Mouse (Mus musculus) monocyte, adult 2 months (primary cell): ENCODE data around the gene Mill2.

Experiments
- DNase-seq, 2 experiments: peaks; one replicate each; pipeline ENCODE4 v3.0.0; 2022; ENCODE audit warnings: low spot score in 2 of 2, low read depth in 1 of 2

The Mill2 gene

GRCm38 (mm10) chr7:18873253-18873652 lies 33.5 kb downstream of the Mill2 start:
- DNase-seq: no peak

GRCm38 (mm10) chr7:18875372-18875771 lies 35.6 kb downstream of the Mill2 start:
- DNase-seq: no peak

DNA sequence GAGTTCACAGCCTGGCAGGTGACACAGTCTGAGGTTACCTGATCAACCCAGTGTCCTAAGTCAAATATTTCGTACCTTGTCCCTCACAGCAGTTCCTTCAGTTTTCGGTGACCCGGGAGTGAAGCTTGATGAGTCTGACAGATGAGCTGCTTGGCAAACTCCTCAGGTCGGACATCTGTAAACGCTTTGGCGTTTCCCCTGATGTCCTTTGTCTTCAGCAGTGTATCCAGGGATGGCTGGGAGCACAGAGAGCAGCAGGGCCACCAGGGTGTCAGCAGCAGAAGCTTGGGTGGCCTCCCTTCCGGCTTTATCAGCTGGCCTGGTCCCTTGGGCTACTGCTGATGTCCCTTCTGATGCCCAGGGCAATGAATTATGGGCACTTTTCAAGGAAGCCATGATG lies 38.9 kb downstream of the Mill2 start:
- no peak for DNase-seq

GRCm38 (mm10) chr7:18883991-18884744 lies 44.4 kb downstream of the Mill2 start:
- peak in 1 of 2 experiments; percentile 16 for DNase-seq

DNA sequence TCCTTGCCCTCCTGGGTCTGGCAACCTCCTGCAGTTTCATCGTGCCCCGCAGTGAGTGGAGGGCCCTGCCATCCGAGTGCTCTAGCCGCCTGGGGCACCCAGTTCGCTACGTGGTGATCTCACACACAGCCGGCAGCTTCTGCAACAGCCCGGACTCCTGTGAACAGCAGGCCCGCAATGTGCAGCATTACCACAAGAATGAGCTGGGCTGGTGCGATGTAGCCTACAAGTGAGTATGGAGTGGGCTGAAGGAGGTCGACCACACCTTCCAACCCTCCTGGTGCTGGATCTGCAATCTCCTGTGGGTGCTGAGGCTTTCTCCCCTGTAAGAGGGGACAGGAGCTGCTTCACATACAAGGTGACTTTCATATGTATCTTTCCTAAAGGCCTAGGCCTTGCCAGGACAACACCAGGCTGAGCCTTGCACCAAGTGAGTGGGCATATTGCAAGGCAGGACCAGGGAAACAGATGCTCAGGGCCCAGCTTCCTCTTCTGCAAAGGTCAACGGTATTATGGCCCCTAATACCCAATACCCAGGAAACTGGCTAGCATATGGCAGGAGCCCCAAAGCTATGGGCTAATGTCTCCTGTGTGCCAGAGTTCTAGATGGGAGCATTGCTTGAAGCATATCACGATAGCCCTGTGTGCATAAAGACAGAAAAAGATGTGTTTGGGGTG lies 45.1 kb downstream of the Mill2 start:
- DNase-seq: no peak

- no peak for DNase-seq
Observed at GRCm38 (mm10) chr7:18886963-18887362, 47.2 kb downstream of the Mill2 start.

DNA sequence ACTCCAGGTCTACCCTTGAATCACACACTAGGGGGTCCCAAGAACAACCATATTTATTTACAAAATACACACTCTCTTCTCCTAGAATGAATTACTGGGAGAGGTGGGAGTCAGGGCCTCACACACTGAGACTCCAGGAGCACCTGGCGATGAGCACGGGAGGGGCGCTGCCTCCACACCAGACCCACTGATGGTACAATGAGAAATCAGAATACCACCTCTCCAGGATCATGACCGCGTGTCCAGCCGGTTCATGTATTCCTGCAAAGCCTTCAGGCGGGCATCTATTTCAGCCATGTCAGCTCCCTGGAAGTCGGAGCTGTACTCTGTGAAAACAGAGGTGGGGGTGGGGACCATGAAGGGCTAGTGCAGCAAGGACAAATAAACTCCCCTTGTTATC lies 51.1 kb downstream of the Mill2 start:
- no peak for DNase-seq

- peak in 1 of 2 experiments; percentile 51 for DNase-seq
Observed at GRCm38 (mm10) chr7:18891872-18892599, 52.3 kb downstream of the Mill2 start.

- DNase-seq: no peak
Observed at GRCm38 (mm10) chr7:18893009-18893408, 53.2 kb downstream of the Mill2 start.

DNA sequence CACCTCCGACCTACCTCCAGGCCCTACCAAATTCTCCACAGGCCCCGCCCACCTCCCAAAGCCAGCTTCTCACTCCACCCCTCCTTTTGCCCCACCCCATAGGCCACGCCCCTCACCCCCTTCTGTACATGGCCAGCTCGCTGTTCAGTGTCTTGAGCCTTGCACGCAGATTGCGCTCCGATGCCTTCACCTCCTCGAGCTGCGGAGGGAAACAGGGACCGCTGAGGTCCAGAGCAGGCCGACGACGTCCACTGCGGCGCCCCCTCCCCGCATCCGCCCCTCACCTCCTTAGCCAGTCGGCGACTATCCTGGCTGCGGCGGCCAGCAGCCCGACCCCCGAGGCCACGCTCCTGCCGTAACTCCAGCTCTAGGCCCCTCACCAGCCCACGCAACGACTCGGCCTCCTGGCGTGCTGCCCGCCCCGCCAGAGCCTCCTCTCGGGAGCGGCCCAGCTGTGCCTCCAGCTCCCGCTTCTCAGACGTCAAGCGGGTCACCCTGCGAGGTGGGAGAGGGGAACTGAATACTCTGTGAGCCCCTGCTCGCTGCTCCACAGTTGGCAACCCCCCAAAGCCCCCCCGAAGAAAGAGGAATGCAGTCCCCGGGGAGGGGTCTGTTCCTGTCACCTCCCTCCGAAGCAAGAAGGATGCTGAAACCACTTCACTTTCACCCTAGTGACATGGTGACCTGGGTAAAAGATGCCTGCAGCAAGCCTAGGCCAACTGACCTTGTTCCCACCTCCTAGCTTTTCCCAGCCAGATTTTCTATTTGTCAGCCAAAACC lies 54.1 kb downstream of the Mill2 start:
- no peak for DNase-seq

GRCm38 (mm10) chr7:18896536-18896935 lies 56.8 kb downstream of the Mill2 start:
- DNase-seq: no peak

GRCm38 (mm10) chr7:18900513-18900912 lies 60.7 kb downstream of the Mill2 start:
- no peak for DNase-seq

- DNase-seq: no peak
Observed at GRCm38 (mm10) chr7:18902486-18902885, 62.7 kb downstream of the Mill2 start.

GRCm38 (mm10) chr7:18904971-18905370 lies 65.2 kb downstream of the Mill2 start:
- DNase-seq: no peak

GRCm38 (mm10) chr7:18909797-18910196 lies 70.0 kb downstream of the Mill2 start:
- DNase-seq: no peak

- DNase-seq: peak; percentile 92 to 93
Observed at GRCm38 (mm10) chr7:18910241-18910831, 70.6 kb downstream of the Mill2 start, which contains the start of gene Ccdc61. TSS of gene Ccdc61 (minus strand) at chr7:18910415.
